ENCODE assay signal across 7 mouse cellular contexts in genomic region chr13:43577254-43577653, GRCm38 (mm10). TPM values are rescaled to one million over a fixed set of nuclear protein-coding genes. Genes with fewer than 3 reads are reported as not detected.
DNase-seq lines count a peak whose midpoint lies in the region; ATAC-seq and TF ChIP-seq lines count a peak whose summit lies in the region.

No protein-coding gene starts in this region.

- peak; percentile 42; the same call in 1 of the 2 replicates for TF ChIP-seq CTCF in kidney, postnatal 0 days (IDR thresholded peaks at IDR 0.05; ENCODE audit: low read depth)
- TF ChIP-seq CTCF in MEL (IDR thresholded peaks at IDR 0.05 in 2 of 3, conservative IDR thresholded peaks at IDR 0.05 in 1 of 3; ENCODE audit: control insufficient read depth in 1 of 3, insufficient read depth in 1 of 3, low read depth in 2 of 3, low read length in 3 of 3, poor library complexity in 1 of 3, severe bottlenecking in 1 of 3), result peak; percentile 54 to 85 (median 70)

- H3K36me3 ChIP-seq in kidney, postnatal 0 days (ENCODE audit: insufficient read depth, low read length), result no peaks in the 10 kb centered on the region
- no peaks in the 10 kb centered on the region for H3K36me3 ChIP-seq in MEL (ENCODE audit: control insufficient read depth in 1 of 2, insufficient read depth in 2 of 2, low read length in 2 of 2)

- no peaks in the 10 kb centered on the region for H3K27me3 ChIP-seq in kidney, postnatal 0 days (ENCODE audit: insufficient read depth, low read length)
- H3K27me3 ChIP-seq in MEL (ENCODE audit: control insufficient read depth in 1 of 2, insufficient read depth in 2 of 2, low read length in 2 of 2), result peaks cover under 1 to 2% of the 10 kb centered on the region in 2 experiments; a peak in 2 of 4 replicates

- no peak overlapping the region for H3K4me3 ChIP-seq in kidney, postnatal 0 days (replicated peaks; ENCODE audit: low read depth, low read length)
- H3K4me3 ChIP-seq in MEL (ENCODE audit: control insufficient read depth in 1 of 2, insufficient read depth in 1 of 2, low read depth in 2 of 2, low read length in 2 of 2), result no peak overlapping the region

- DNase-seq in kidney, postnatal 0 days (ENCODE audit: low spot score), result no peak
- no peak for DNase-seq in kidney, adult 18-20 months
- peak; percentile 30 for DNase-seq in CD4-positive helper T cell, adult 2 months (ENCODE audit: low read depth, low spot score)
- DNase-seq in MEL (ENCODE audit: low read depth, low spot score), result peak; percentile 68
- DNase-seq in cerebellum, adult 9-10 months, result no peak

- TF ChIP-seq POLR2A in MEL (IDR thresholded peaks at IDR 0.05; ENCODE audit: control insufficient read depth in 1 of 2, insufficient read depth in 1 of 2, low read depth in 1 of 2, low read length in 2 of 2, poor library complexity in 1 of 2), result no peak

- H3K9me3 ChIP-seq in kidney, postnatal 0 days (replicated peaks; ENCODE audit: low read length), result no peaks in the 10 kb centered on the region
- H3K9me3 ChIP-seq in MEL (replicated peaks; ENCODE audit: insufficient read depth, low read length), result no peaks in the 10 kb centered on the region

- peak; percentile 32 for TF ChIP-seq RAD21 in MEL (IDR thresholded peaks at IDR 0.05; ENCODE audit: low read depth, low read length)

- H3K9ac ChIP-seq in kidney, postnatal 0 days (ENCODE audit: low read depth, low read length), result no peak overlapping the region
- H3K9ac ChIP-seq in MEL (ENCODE audit: control insufficient read depth, low read depth, low read length, poor library complexity, severe bottlenecking), result no peak overlapping the region

- H3K27ac ChIP-seq in kidney, postnatal 0 days, result no peak overlapping the region
- no peak overlapping the region for H3K27ac ChIP-seq in MEL (ENCODE audit: control insufficient read depth, low read depth, low read length)

- TF ChIP-seq EP300 in MEL (IDR thresholded peaks at IDR 0.05; ENCODE audit: low read depth in 1 of 2, low read length in 2 of 2), result no peak

- H3K79me2 ChIP-seq in MEL (ENCODE audit: control insufficient read depth, insufficient read depth, low read length, poor library complexity), result no peaks in the 10 kb centered on the region

- ATAC-seq in kidney, postnatal 0 days (replicated peaks; ENCODE audit: low FRiP score, low read depth), result no peak
- peak; percentile 63; the same call in 1 of the 2 replicates for ATAC-seq in megakaryocyte progenitor cell, adult 5-6 weeks (replicated peaks; ENCODE audit: poor library complexity)
- ATAC-seq in activated CD4-positive, CD25-positive, alpha-beta regulatory T cell, adult 4 months, result no peak

- no peaks in the 10 kb centered on the region for H3K4me1 ChIP-seq in kidney, postnatal 0 days (replicated peaks; ENCODE audit: insufficient read depth, low read length)
- no peaks in the 10 kb centered on the region for H3K4me1 ChIP-seq in MEL (ENCODE audit: control insufficient read depth in 1 of 2, insufficient read depth in 2 of 2, low read length in 2 of 2)

- WGBS in kidney, postnatal 0 days, result 76% methylated on average over 5 of the region's 5 CpGs

- H3K4me2 ChIP-seq in kidney, postnatal 0 days (ENCODE audit: low read length), result no peak overlapping the region

TF ChIP-seq in MEL, 35 proteins besides CTCF, POLR2A, EP300 and RAD21:
- TF ChIP-seq CHD2 (IDR thresholded peaks at IDR 0.05; ENCODE audit: low read length), result no peak
- peak; percentile 24; the same call in 1 of the 2 replicates for TF ChIP-seq ZC3H11A (IDR thresholded peaks at IDR 0.05; ENCODE audit: low read depth, low read length)
- no peak for TF ChIP-seq JUND (IDR thresholded peaks at IDR 0.05; ENCODE audit: low read depth, low read length)
- TF ChIP-seq ZKSCAN1 (IDR thresholded peaks at IDR 0.05; ENCODE audit: low read depth, low read length), result no peak
- TF ChIP-seq UBTF (IDR thresholded peaks at IDR 0.05; ENCODE audit: borderline replicate concordance, insufficient read depth, low read depth, low read length), result no peak
- peak; percentile 65; the same call in 1 of the 2 replicates for TF ChIP-seq USF1 (IDR thresholded peaks at IDR 0.05; ENCODE audit: low read depth, low read length)
- peak; percentile 57 for TF ChIP-seq SMC3 (IDR thresholded peaks at IDR 0.05; ENCODE audit: low read depth, low read length)
- TF ChIP-seq MXI1 (IDR thresholded peaks at IDR 0.05; ENCODE audit: low read depth, low read length), result no peak
- no peak for TF ChIP-seq TBP (IDR thresholded peaks at IDR 0.05; ENCODE audit: low read depth, low read length)
- no peak for TF ChIP-seq POLR2AphosphoS5 (IDR thresholded peaks at IDR 0.05; ENCODE audit: borderline replicate concordance, low read depth, low read length)
- peak; percentile 63; the same call in 1 of the 2 replicates for TF ChIP-seq MYC (IDR thresholded peaks at IDR 0.05; ENCODE audit: low read depth, low read length)
- TF ChIP-seq MAX (IDR thresholded peaks at IDR 0.05; ENCODE audit: low read length), result peak; percentile 66

RNA-seq across cellular contexts. Expression of gene Mcur1, which starts 17.3 kb away (rescaled TPM):
- polyA plus RNA-seq in kidney, postnatal 0 days (2015; fragmentation: Nextera tagmentation; extraction: Ambion mirVana), result 37.0 and 37.3 TPM in 2 replicates
- total RNA-seq in MEL (2012; rRNA removed), result 7.6 and 8.4 TPM in 2 replicates
- polyA plus RNA-seq in MEL (2012; ENCODE audit: insufficient read depth in 1 of 2, insufficient read length in 2 of 2, low read depth in 1 of 2, low replicate concordance in 2 of 2, missing spikeins in 1 of 2), result 10 to 100 TPM in 1 of 2 experiments, not detected in 1; 19.7 TPM
- total RNA-seq in megakaryocyte progenitor cell, adult 5-6 weeks (2015), result 16.0 and 18.8 TPM in 2 replicates
- 13.7 and 13.8 TPM in 2 replicates for total RNA-seq in megakaryocyte progenitor cell, adult 5-6 weeks (2017)
- polyA plus RNA-seq in activated CD4-positive, CD25-positive, alpha-beta regulatory T cell, adult 4 months (2017; shearing (Covaris generic)), result 10 to 100 TPM; 11.0 to 11.2 TPM

RNA-seq across cellular contexts. Expression of gene Rnf182, which starts 38.3 kb away (rescaled TPM):
- polyA plus RNA-seq in kidney, postnatal 0 days (2015; fragmentation: Nextera tagmentation; extraction: Ambion mirVana), result 1.1 and 2.4 TPM in 2 replicates
- 0.04 TPM in 1 of 2 replicates, not detected in the other for total RNA-seq in MEL (2012; rRNA removed)
- not detected for polyA plus RNA-seq in MEL (2012; ENCODE audit: insufficient read depth in 1 of 2, insufficient read length in 2 of 2, low read depth in 1 of 2, low replicate concordance in 2 of 2, missing spikeins in 1 of 2)
- not detected in 2 replicates for total RNA-seq in megakaryocyte progenitor cell, adult 5-6 weeks (2015)
- total RNA-seq in megakaryocyte progenitor cell, adult 5-6 weeks (2017), result not detected in 2 replicates
- polyA plus RNA-seq in activated CD4-positive, CD25-positive, alpha-beta regulatory T cell, adult 4 months (2017; shearing (Covaris generic)), result under 1 TPM in 1 of 2 experiments, not detected in 1; 0.86 TPM

Comparison
In these comparisons a context has a peak if more than half of its experiments do, and no peak if none do; other contexts are left out.
1. DNase-seq: peak in CD4-positive helper T cell, adult 2 months (single experiment) and MEL (single experiment); none in kidney, postnatal 0 days (single experiment), kidney, adult 18-20 months (single experiment) and cerebellum, adult 9-10 months (single experiment).